Mouse (Mus musculus): Measurements from ENCODE around the gene Phf2. TPM values are rescaled to one million over a fixed set of nuclear protein-coding genes. Genes with fewer than 3 reads are reported as not detected.

The Phf2 gene
- total RNA-seq, 2 experiments from 2014 or later, result 38.4 to 38.8 TPM

DNA sequence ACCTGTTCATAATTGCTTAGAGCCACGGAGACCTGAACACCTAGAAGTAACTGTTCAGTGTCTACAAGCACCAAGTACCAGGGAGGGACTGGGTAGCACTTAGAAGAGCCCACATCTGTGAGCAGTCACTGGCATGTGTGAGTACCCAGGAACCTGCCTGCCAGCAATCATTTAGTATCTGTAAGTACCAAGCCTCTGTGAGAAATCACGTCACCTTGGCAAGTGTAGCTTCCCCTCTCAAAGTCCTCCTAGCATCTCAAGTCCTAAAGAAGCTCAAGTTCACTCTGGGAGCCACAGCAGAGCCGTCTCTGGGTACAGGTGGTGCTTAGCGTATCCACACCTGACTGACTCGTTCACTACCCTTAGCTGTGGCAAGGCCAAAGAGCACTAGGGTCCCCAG is 19.2 kb downstream of the Phf2 start:
- no peak for TF ChIP-seq CTCF (conservative IDR thresholded peaks at IDR 0.05)
- Histone ChIP-seq H3K4me3 (no peak overlapping the region), H3K27ac (no peak overlapping the region)
- DNase-seq (ENCODE audit: low spot score in 2 of 2), result no peak

DNA sequence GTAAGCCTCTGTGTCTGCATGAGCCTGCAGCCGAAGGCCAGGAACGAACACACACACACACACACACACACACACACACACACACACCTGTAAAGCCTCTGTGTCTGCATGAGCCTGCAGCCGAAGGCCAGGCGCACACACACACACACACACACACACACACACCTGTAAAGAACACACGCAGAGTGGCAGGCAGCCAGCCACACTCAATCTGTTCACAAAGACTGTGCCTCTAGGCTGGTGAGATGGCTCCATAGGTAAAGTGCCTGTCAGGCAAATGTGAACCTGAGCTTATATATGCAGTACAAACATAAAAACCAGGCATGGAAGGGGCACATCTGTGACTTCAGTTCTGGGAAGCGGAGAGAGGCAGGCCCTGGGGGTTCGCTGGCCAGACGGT is 20.1 kb downstream of the Phf2 start:
- Histone ChIP-seq H3K27ac (no peak overlapping the region), H3K4me3 (no peak overlapping the region)
- DNase-seq (ENCODE audit: low spot score in 2 of 2), result no peak
- TF ChIP-seq CTCF (conservative IDR thresholded peaks at IDR 0.05), result no peak

DNA sequence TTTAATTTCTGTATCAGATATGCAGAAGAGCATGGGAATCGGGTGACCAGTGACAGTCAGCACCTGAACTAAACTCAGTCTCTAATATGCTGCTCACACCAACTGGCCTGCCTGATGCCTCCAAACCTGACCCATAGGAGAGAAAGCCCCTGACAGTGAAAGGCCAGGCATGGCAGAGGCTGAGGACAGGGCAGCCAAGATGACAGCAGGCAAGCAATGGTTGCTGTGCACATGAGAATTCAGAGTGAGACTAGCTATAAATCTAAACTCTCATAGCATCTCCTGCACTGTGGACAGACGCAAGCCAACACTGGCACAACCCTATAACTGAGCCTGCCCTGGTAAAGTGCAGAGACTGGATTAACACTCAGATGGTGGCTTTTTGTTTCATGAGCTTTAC is 20.6 kb downstream of the Phf2 start:
- Histone ChIP-seq H3K4me3 (no peak overlapping the region), H3K27ac (no peak overlapping the region)
- TF ChIP-seq CTCF (conservative IDR thresholded peaks at IDR 0.05), result no peak
- no peak for DNase-seq (ENCODE audit: low spot score in 2 of 2)

DNA sequence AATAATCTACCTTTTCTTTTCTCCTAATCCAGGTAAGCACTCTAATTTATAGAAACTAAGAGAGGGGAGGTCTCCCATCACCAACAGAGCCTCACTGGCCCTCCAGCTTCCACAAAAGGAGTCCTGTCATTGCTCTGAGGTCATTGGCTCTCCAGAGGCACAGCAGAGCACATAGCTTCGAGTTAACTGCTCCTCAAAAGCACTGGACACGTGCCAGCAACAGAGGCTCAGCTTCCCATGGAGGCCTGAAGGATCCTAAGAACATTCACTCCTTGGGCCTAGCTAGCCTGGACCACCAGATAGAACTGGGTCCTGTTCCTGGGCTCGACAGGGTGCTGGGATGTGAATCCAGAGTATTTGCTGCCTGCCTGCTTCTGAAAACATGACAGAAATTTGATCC is 21.8 kb downstream of the Phf2 start:
- DNase-seq (ENCODE audit: low spot score in 2 of 2), result no peak
- H3K4me3 ChIP-seq, result no peak overlapping the region
- TF ChIP-seq CTCF (conservative IDR thresholded peaks at IDR 0.05), result no peak
- H3K27ac ChIP-seq, result peak overlapping the region; percentile 43

DNA sequence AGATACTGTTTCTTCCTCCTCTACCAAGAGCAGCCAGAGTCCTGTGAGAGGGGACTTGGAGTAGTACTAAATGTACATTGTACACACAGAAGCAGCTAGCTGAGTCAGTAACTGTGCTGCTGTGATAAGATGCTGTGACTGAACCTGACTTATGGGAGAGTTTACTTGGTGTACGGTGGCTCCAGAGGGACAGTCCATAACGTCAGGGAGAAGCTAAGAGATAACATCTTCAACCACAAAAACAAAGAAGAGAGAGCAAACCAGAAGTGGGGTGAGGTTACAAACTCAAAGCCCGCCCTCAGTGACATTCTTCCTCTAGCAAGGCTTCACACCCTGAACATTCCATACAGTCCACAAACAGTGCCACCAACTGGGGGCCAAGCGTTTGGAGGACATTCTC is 25.6 kb downstream of the Phf2 start:
- Histone ChIP-seq H3K27ac (no peak overlapping the region), H3K4me3 (no peak overlapping the region)
- no peak for DNase-seq (ENCODE audit: low spot score in 2 of 2)
- no peak for TF ChIP-seq CTCF (conservative IDR thresholded peaks at IDR 0.05)

DNA sequence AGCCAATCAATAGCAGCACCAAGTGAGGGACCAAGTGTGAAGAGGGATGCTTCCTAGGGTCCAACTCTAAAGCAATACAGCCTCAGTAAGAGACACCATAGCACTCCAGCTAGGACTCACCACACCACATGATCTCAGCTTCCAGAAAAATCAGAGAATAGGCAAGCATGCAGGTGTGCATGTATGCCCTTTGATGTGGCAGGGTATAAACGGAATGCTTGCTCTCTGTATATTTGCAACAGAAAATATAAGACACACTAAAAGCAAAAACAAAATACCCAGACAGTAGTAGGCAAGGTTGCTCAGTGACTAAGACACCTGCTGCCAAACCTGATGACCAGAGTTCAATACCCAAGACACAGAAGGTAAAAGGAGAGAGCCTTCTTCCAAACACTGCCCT is 27.4 kb downstream of the Phf2 start:
- Histone ChIP-seq H3K27ac (no peak overlapping the region), H3K4me3 (no peak overlapping the region)
- DNase-seq (ENCODE audit: low spot score in 2 of 2), result no peak
- no peak for TF ChIP-seq CTCF (conservative IDR thresholded peaks at IDR 0.05)

DNA sequence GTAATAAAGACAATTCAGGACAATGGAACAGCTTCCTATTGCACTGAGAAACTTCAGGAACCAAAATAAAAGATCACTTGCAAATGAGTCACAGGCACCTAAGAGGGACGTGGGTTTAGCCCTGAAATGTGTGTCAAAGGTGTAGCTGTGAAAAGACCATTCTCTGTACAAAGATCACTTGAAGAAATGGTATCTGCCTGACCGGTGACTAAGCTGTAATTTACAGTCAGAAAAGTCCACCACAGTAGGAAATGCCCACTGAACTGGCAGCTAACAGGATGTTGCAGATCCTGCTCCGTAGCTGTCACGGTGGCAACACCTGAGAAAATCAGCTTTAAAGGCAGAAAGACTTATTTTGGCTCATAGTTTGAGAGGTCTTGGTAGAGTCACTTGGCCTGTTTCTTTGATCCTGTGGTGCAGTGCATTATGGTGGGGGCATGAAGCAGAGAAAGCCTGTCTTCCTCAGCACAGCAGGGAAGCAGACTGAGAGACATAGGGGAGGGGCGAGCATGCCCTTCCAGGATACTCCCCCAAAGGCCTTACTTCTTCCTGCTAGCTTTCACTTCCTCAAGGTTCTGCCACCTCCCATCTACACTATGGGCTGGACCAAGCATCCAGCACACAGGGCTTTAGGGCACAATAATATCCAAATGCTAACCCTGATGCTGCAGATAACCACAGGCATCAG is 28.9 kb downstream of the Phf2 start:
- no peak overlapping the region for H3K27ac ChIP-seq
- no peak for TF ChIP-seq CTCF (conservative IDR thresholded peaks at IDR 0.05)
- DNase-seq (ENCODE audit: low spot score in 2 of 2), result no peak
- H3K4me3 ChIP-seq, result no peak overlapping the region

DNA sequence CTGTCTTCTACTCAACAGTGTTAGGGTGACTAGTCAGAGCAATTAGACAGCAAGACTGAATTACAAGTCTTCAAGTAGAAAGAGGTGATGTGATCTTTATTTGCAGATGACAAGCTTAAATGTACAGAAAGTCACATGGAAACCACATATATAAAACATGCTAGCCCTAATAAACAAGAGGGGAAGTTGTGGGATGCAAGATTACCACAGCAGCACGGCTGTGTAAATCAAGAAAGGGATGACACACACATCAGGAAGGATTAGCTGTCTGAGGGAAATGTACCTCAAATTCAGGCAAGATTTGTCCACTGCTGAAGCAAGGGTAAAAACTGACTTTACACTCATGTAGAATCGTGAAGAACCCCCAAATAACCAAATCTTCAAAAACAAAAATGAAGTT is 32.6 kb downstream of the Phf2 start:
- H3K4me3 ChIP-seq, result no peak overlapping the region
- DNase-seq (ENCODE audit: low spot score in 2 of 2), result no peak
- no peak overlapping the region for H3K27ac ChIP-seq
- TF ChIP-seq CTCF (conservative IDR thresholded peaks at IDR 0.05), result no peak

DNA sequence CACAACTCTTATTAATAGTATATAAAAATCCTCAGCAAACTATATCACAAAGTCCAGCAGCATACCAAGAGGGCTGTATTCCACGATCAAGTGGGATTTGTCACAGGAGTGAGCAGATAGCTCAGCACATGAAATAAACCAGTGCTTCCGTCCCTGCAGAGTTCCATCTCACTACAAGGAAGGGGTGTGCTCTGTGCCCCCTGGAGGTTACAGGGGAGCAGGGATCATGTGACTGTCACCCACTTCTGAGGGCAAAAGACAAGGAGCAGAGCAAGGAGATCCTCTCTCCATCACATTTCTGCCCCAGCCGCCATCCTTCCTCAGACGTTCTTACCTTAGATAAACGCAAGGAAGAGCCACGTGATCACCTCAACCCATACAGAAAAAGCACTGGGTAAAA is 33.4 kb downstream of the Phf2 start:
- DNase-seq (ENCODE audit: low spot score in 2 of 2), result no peak
- no peak overlapping the region for H3K27ac ChIP-seq
- no peak for TF ChIP-seq CTCF (conservative IDR thresholded peaks at IDR 0.05)
- H3K4me3 ChIP-seq, result no peak overlapping the region

DNA sequence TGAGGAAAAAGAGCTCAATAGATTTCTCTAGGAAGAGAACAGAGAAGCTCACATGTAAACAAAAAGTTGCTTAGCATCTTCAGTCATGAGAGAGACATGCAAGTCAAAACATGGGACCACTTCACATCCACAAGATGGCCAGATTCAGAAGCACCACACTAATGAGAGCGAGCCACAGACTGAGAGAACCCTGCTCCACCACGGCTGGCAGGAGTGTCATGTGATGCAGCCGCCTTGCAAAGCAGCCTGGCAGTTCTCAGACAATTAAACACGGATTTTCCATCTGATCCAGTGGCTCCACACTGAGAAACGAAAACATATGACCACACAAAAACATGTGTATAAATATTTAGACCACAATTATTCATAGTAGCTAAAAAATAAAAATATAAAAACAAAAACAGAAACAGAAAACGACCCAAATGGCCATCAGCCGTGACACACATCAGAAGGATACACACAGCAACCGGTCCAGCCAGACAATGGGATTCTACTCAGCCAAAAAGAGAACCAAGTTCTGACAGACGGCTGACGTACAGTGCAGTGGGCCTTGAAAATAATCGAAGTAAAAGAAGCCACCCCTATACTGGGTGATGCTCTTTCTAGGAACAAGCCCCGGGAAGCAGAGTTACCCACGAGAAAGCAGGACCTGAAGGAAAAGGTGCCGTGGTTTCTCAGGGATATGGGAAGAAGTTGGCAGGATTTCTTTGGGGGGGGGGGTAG is 40.2 kb downstream of the Phf2 start:
- Histone ChIP-seq H3K27ac (no peak overlapping the region), H3K4me3 (no peak overlapping the region)
- DNase-seq (ENCODE audit: low spot score in 2 of 2), result no peak
- TF ChIP-seq CTCF (conservative IDR thresholded peaks at IDR 0.05), result no peak

DNA sequence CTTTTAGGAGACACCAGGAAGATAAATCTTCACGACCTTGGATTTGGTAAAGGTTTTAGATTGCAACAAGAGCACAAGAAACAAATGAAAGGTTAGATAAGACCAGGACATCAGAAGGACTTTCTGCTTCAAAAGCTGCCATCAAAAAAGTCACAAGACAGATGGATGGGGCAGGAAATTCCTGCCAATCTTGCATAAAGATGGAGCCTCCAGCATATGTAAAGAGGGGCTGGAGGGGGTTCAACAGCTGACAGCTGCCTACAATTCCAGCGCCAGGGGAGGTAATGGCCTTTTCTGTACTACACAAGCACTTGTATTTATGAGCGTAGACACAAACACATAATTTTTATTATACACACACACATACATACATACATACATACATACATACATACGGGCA is 41.1 kb downstream of the Phf2 start:
- no peak for DNase-seq (ENCODE audit: low spot score in 2 of 2)
- Histone ChIP-seq H3K4me3 (no peak overlapping the region), H3K27ac (no peak overlapping the region)
- no peak for TF ChIP-seq CTCF (conservative IDR thresholded peaks at IDR 0.05)

DNA sequence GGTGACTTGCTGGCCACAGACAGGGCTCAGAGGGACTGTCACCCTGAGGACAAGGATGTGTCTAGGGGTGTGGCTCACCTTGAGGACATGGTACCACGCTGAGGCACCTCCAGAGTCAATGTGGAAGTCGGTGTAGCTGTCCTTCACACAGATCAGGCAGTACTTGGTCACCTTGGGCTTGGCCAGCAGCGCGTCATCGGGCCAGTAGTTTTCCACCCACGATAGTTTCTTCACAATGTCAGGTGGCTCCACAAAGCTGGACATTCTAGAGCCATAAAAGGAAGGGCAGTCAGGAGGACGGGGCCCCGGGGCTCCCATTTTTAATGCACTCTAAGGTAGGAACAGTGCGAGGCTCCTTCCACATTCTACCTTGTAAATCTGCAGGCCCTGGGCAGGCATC is 48.0 kb downstream of the Phf2 start:
- Histone ChIP-seq H3K4me3 (no peak overlapping the region), H3K27ac (no peak overlapping the region)
- no peak for DNase-seq (ENCODE audit: low spot score in 2 of 2)
- no peak for TF ChIP-seq CTCF (conservative IDR thresholded peaks at IDR 0.05)

DNA sequence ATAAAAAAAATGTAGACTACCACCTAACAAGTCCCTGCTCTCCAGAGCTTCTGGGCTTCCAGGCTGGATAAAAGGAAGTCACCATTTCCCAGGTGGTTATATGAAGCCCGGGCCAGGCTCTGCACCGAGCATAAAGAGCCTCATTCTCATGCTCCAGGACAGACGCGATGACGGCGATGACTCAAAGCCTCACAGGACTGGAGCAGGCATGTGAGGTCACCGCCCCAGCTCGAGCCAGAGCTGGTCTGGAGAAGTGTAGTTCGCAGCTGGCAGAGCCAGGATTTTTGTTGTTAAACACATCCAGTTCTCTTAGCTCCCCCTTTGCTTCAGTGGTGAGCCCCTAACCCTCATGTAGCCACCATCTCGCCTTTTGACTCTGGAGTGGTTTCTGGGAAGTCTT is 48.6 kb downstream of the Phf2 start:
- Histone ChIP-seq H3K4me3 (no peak overlapping the region), H3K27ac (no peak overlapping the region)
- no peak for DNase-seq (ENCODE audit: low spot score in 2 of 2)
- TF ChIP-seq CTCF (conservative IDR thresholded peaks at IDR 0.05), result no peak

DNA sequence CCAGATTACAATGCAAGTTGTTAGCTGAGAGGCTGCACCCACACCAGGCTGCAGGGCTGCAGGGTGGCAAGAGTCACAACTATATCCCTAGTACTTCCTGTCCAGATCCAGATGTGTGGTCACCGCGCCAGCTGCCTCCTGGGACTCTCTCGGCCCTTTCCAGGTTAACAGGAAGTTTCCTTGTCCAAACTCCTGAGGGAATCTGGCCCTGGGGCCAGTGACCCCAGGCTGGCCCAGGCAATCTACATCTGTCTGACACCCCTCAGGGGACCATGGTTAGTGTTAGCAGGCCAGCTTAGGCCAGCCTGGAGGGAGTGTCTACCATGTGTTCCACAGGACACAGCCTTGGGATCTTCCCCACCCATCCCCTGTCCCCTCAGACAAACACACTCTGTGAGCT is 51.8 kb downstream of the Phf2 start:
- no peak for TF ChIP-seq CTCF (conservative IDR thresholded peaks at IDR 0.05)
- Histone ChIP-seq H3K4me3 (no peak overlapping the region), H3K27ac (no peak overlapping the region)
- DNase-seq (ENCODE audit: low spot score in 2 of 2), result no peak

Measured in layer of hippocampus, adult 2 months (tissue).